Mouse (Mus musculus) liver, postnatal 0 days (tissue): ENCODE data around the gene Fxyd7.

Experiments
- CTCF ChIP-seq: sonication (generic); IDR thresholded peaks from 2 replicates; pipeline ENCODE4 v1.5.1; 2016; ENCODE audit warnings: antibody characterized with exemption, low read depth
- EP300 ChIP-seq: IDR thresholded peaks from 2 replicates; pipeline ENCODE4 v1.6.1; 2016; ENCODE audit warnings: antibody characterized with exemption, low read depth, mild to moderate bottlenecking

DNA sequence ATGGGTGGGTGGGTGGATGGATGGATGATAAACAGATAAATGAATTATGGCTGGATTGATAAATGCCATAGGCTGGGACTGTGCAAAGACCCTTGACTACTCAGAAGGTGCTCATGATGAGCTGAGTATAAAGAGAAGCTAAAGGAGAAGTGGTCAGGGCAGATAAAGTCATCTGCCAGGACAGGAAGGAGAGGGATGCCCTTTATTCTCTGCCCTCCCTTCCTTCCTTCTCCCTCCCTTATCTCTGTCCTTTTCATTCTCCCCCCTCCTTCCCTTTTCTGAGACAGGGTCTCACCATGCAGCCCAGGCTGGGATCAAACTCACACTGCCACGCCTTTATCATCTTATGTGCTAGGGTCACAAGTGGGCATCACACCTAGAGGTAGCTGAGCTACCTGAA lies 43.5 kb downstream of the Fxyd7 start:
- TF ChIP-seq CTCF: no peak
- no peak for TF ChIP-seq EP300
